Mouse (Mus musculus): Measurements from ENCODE around the gene Xirp1. TPM values are rescaled to one million over a fixed set of nuclear protein-coding genes. Genes with fewer than 3 reads are reported as not detected.

Gene Xirp1
- polyA plus RNA-seq, 1 experiment from 2014 or later, result 0.04 TPM

DNA sequence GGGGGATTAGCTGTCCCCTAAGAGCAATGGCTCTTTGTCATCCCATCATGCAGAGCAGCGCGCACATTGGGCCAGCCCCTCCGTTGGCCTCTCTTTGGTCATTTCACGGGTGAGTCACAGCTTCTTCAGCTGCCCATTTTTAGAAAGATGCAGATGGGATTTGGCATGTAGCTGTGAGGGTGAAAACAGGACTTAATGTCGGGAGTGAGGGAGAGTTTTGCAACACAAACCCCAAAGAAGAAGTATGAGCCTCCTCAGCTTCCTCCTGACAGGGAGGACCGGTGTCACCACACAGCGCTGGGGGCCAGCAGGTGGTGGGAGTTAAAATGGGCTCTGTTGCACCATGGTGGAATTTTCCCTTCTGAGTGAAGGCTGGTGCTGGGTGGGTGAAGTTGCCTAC is 19.7 kb upstream of the Xirp1 start:
- no peak for ATAC-seq (ENCODE audit: low FRiP score)
- Histone ChIP-seq H3K4me3 (replicated peaks) (no peak overlapping the region), H3K27me3 (no peaks in the 10 kb centered on the region), H3K27ac (no peak overlapping the region), H3K9ac (no peak overlapping the region), H3K4me1 (no peaks in the 10 kb centered on the region), H3K4me2 (no peak overlapping the region), H3K36me3 (replicated peaks) (no peaks in the 10 kb centered on the region), H3K9me3 (peaks cover 3% of the 10 kb centered on the region; the same call in 1 of the 2 replicates)
- 86% methylated on average over 7 of the region's 7 CpGs for WGBS

DNA sequence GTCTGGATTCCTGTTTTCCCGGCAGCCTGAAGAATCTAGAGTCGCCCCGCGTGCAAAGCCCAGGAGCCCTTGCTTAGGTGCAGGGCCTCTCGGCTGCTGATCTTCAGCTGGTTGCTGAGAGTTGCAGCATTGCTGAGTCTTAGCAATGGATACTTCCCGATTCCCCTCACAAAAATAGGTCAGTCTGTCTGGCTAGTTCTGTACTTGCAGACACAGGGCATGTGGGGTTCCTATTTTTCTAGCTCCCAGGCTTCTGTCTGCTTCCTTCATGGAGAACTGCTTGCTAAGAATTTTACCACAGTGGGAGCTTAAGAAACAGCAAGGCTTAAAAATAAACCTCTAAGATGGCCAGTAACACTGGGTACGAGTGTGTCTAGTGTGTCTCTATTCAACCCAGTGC is 14.0 kb upstream of the Xirp1 start:
- no peaks in the 10 kb centered on the region for H3K4me1 ChIP-seq
- peaks cover 3% of the 10 kb centered on the region; the same call in 1 of the 2 replicates for H3K9me3 ChIP-seq
- no peak overlapping the region for H3K4me3 ChIP-seq (replicated peaks)
- no peak overlapping the region for H3K4me2 ChIP-seq
- H3K9ac ChIP-seq, result no peak overlapping the region
- no peaks in the 10 kb centered on the region for H3K36me3 ChIP-seq (replicated peaks)
- WGBS, result 89% methylated on average over 7 of the region's 7 CpGs
- ATAC-seq (ENCODE audit: low FRiP score), result no peak
- H3K27me3 ChIP-seq, result no peaks in the 10 kb centered on the region
- H3K27ac ChIP-seq, result no peak overlapping the region

DNA sequence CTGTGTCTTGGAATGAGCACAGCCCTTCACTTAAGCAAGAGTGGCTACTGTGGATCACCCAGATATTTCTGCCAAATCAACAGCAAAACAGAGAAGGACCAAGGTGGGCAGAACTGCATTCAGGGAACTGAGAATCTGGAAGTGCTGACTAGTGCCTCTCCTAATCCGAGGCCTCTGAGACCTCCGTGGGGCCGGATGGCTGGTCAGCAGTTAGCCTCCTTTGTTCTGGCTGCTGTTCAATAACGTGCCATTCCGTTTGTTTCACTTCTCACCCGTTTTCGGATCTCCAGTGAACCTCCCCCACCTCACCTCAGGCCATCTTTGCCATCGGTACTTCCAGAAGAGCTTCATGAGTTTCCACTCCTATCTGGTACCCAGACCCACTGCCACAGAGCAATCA is 11.0 kb upstream of the Xirp1 start:
- no peaks in the 10 kb centered on the region for H3K27me3 ChIP-seq

DNA sequence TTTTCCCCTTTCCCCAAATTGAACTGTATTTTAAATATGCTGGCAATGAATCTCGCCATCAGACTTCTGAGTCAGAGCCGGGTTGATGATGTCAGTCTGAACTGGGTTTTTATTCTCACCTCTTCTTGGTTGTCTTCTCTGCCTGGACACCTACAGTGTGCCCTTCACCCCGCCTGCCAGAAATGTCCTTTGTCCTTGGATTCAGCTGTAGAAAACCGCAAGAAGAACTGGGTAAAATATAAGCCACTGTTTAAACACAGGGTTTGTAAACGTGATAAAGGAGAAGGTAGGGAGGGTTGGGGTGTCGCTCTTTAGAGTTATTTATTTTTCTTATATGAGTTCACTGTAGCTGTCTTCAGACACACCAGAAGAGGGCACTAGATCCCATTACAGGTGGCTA is 9.3 kb upstream of the Xirp1 start:
- Histone ChIP-seq H3K27me3 (no peaks in the 10 kb centered on the region), H3K9me3 (no peaks in the 10 kb centered on the region), H3K4me2 (no peak overlapping the region), H3K4me1 (no peaks in the 10 kb centered on the region), H3K27ac (no peak overlapping the region), H3K9ac (no peak overlapping the region), H3K4me3 (replicated peaks) (no peak overlapping the region), H3K36me3 (replicated peaks) (no peaks in the 10 kb centered on the region)
- 89% methylated on average over 6 of the region's 6 CpGs for WGBS
- ATAC-seq (ENCODE audit: low FRiP score), result no peak

More for the DNA sequence above, 11.0 kb upstream of the Xirp1 start:
- H3K4me3 ChIP-seq (replicated peaks), result no peak overlapping the region
- no peak overlapping the region for H3K4me2 ChIP-seq
- no peaks in the 10 kb centered on the region for H3K4me1 ChIP-seq
- ATAC-seq (ENCODE audit: low FRiP score), result no peak
- 78% methylated on average over 8 of the region's 8 CpGs for WGBS
- H3K27ac ChIP-seq, result no peak overlapping the region
- no peaks in the 10 kb centered on the region for H3K9me3 ChIP-seq
- no peak overlapping the region for H3K9ac ChIP-seq
- H3K36me3 ChIP-seq (replicated peaks), result no peaks in the 10 kb centered on the region

DNA sequence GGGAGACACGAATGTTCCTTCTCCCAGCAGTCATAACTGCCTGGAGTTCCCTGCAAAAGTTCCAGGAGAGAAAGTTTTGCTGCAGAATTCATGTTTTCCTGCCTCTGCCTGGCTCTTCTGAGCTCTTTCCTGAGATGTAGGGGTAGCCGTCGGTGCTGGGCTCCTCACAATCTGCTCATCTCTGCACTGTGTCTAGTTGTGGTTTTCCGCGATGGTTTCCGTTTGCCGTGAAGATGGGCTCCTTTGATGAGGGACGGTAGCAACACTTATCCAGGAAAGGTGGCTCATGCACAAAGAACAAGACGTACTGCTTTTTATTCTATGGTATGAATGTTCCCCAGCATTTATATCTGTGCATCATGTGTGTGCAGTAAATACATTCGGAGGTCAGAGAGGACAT is 7.0 kb upstream of the Xirp1 start:
- 0 out of 2 replicates have a peak, but pooled peaks cover 3% of the 10 kb centered on the region for H3K4me1 ChIP-seq
- no peak overlapping the region for H3K9ac ChIP-seq
- no peaks in the 10 kb centered on the region for H3K9me3 ChIP-seq
- no peaks in the 10 kb centered on the region for H3K36me3 ChIP-seq (replicated peaks)
- no peak overlapping the region for H3K4me3 ChIP-seq (replicated peaks)
- ATAC-seq (ENCODE audit: low FRiP score), result no peak
- H3K27me3 ChIP-seq, result 0 out of 2 replicates have a peak, but pooled peaks cover 8% of the 10 kb centered on the region
- no peak overlapping the region for H3K27ac ChIP-seq
- 89% methylated on average over 10 of the region's 10 CpGs for WGBS
- H3K4me2 ChIP-seq, result no peak overlapping the region

DNA sequence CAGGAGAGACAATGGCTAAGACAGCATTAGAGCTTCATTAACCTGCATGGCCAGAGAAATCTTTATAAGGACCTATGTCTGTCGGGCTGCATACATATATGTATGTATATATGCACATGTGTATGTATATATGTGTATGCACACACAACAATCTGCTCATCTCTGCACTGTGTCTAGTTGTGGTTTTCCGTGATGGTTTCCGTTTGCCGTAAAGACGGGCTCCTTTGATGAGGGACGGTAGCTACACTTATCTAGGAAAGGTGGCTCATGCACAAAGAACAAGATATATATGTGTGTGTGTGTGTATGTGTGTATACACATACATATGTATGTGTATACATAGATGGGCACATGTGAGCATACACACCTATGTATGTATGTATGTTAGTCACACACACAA is 6.5 kb upstream of the Xirp1 start:
- Histone ChIP-seq H3K9ac (no peak overlapping the region), H3K4me1 (0 out of 2 replicates have a peak, but pooled peaks cover 3% of the 10 kb centered on the region), H3K36me3 (replicated peaks) (no peaks in the 10 kb centered on the region), H3K4me3 (replicated peaks) (no peak overlapping the region), H3K27ac (no peak overlapping the region), H3K4me2 (no peak overlapping the region), H3K27me3 (0 out of 2 replicates have a peak, but pooled peaks cover 8% of the 10 kb centered on the region), H3K9me3 (no peaks in the 10 kb centered on the region)
- ATAC-seq (ENCODE audit: low FRiP score), result no peak
- WGBS, result 89% methylated on average over 6 of the region's 6 CpGs

DNA sequence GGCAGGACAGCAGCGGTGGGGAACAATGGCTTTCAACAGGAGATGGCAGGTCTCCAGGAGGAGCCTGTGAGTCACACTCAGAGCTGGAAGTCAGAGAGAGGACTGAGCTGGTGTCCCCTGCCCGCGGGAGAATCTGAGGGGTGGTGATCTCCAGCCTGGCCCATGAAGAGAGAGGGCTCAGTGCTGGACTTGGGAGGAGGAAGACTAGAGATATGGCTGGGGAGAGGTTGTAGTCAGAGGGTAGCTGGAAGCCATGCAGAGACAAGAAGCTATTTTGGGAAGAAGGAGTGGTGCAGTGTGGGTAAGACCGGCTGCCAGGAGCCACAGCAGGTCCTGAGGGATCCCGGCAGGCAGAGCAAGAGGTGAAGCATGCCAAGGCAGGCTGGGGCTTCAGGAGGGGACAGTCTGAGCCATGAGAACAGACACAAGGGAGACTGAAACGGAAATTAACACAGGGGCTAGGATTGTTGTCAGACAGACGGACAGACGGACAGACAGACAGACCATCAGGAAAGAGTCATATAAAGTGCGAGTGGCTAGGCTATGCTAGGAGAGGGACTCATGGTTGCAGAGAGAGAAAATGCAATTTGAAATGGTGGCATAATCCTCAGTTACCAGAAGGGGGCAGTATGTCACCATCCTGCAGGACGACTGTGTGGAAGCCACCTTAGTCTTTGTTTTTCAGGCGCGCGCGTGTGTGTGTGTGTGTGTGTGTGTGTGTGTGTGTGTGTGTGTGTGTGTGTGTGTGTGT is 4.2 kb upstream of the Xirp1 start:
- Histone ChIP-seq H3K36me3 (replicated peaks) (no peaks in the 10 kb centered on the region), H3K27me3 (0 out of 2 replicates have a peak, but pooled peaks cover 8% of the 10 kb centered on the region), H3K9ac (no peak overlapping the region), H3K4me2 (no peak overlapping the region), H3K4me3 (replicated peaks) (no peak overlapping the region), H3K27ac (no peak overlapping the region), H3K9me3 (no peaks in the 10 kb centered on the region), H3K4me1 (0 out of 2 replicates have a peak, but pooled peaks cover 3% of the 10 kb centered on the region)
- 21% methylated on average over 14 of the region's 14 CpGs for WGBS
- 0 out of 2 replicates have a peak, but pooled peaks have one; percentile 46 for ATAC-seq (ENCODE audit: low FRiP score)

DNA sequence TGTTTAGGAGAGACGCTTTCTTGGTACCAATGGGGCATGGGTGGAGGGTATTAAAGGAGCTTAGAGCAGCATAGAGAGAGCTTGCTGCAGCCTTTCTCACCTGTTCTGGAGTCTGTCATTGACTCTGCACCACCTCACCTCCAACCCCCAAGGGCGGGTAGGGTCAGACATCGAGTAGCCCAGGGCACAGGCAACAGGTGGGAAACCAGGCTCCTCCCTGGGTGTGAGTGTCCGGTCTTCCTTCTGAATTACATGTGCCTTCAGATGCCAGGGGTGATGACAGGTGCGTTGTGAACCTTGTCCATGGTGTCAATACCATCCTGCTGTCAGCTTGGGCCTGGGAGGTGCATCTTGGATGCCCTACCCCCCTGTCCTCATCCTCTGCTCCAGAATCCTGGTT is 1.2 kb upstream of the Xirp1 start:
- Histone ChIP-seq H3K9ac (no peak overlapping the region), H3K4me1 (0 out of 2 replicates have a peak, but pooled peaks cover 3% of the 10 kb centered on the region), H3K9me3 (no peaks in the 10 kb centered on the region), H3K27ac (no peak overlapping the region), H3K36me3 (replicated peaks) (no peaks in the 10 kb centered on the region), H3K27me3 (0 out of 2 replicates have a peak, but pooled peaks cover 8% of the 10 kb centered on the region), H3K4me2 (no peak overlapping the region), H3K4me3 (replicated peaks) (no peak overlapping the region)
- ATAC-seq (ENCODE audit: low FRiP score), result no peak
- WGBS, result 80% methylated on average over 5 of the region's 5 CpGs

DNA sequence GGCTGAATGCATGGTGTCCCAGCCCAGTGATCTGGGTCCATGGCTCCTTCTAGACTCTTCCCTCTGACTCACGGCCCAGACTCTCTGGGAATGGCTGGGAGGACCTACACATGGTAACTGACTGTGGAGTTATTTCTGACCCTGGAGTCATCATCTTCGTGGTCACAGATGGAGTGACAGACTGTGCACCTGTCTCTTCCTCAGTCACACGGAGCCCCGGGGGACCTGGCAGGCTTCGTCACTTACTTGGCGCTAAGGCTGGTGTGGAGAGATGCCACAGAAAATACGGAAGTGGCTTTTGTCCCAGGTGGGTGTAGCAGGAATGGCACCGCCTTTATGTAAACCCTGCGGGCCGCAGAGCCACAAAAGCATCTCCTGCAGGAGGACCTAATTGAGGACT is 773 bp upstream of the Xirp1 start:
- WGBS, result 75% methylated on average over 10 of the region's 10 CpGs
- H3K27me3 ChIP-seq, result 0 out of 2 replicates have a peak, but pooled peaks cover 8% of the 10 kb centered on the region
- H3K4me3 ChIP-seq (replicated peaks), result no peak overlapping the region
- H3K36me3 ChIP-seq (replicated peaks), result no peaks in the 10 kb centered on the region
- no peak for ATAC-seq (ENCODE audit: low FRiP score)
- no peak overlapping the region for H3K9ac ChIP-seq
- H3K4me2 ChIP-seq, result no peak overlapping the region
- 0 out of 2 replicates have a peak, but pooled peaks cover 3% of the 10 kb centered on the region for H3K4me1 ChIP-seq
- no peak overlapping the region for H3K27ac ChIP-seq
- no peaks in the 10 kb centered on the region for H3K9me3 ChIP-seq

DNA sequence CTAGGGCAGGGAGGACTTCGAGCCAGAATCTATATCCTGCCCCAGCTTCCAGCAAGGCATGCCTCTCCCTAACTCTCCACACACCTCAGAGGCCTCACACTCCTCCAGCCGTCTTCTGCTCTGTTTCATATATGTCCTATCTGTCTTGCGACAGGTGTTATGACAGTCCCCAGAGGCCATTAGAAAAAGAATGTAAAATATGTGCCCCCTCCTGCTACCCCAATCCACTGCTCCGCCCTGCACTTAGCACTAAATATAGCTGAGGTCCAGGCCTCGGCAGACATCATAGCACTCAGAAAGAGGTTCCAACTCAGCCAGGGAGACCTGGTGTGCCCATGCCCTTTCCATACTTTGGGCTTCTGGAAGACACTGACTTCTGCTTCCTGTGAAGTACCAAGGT is 2.2 kb downstream of the Xirp1 start:
- 83% methylated on average over 5 of the region's 5 CpGs for WGBS
- no peak overlapping the region for H3K27ac ChIP-seq
- no peak overlapping the region for H3K4me2 ChIP-seq
- no peaks in the 10 kb centered on the region for H3K36me3 ChIP-seq (replicated peaks)
- no peak for ATAC-seq (ENCODE audit: low FRiP score)
- no peak overlapping the region for H3K4me3 ChIP-seq (replicated peaks)
- no peaks in the 10 kb centered on the region for H3K4me1 ChIP-seq
- no peaks in the 10 kb centered on the region for H3K9me3 ChIP-seq
- H3K9ac ChIP-seq, result no peak overlapping the region
- H3K27me3 ChIP-seq, result no peaks in the 10 kb centered on the region

DNA sequence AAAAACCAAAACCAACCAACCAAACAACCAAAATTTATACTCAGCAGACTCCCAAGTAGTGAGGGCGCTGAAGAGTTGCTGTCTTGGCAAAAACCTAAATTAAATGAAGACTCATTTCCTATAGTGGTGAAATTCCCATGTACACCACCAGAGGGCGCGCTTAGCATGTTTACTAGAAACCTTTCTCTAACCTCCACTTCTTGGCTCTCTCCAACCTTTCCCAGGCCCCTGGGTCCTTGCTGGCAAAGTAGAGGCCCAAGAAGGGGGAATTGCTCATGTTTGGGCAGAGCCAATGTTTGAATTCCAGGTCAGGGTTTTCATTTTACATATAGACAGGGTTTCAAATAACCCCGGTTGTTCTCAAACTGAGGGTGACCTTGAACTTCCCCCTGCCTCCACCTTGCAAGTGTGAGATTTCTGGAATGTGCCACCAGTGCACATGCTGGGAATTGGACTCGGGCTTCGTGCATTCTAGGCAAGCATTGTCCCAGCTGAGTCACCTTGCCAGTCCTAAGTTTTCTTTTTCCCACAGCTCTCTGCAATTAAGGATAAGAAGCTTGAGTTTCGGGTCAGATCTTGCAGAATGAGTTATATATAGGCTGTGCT is 3.0 kb downstream of the Xirp1 start:
- no peak overlapping the region for H3K9ac ChIP-seq
- WGBS, result 45% methylated on average over 7 of the region's 7 CpGs
- no peak overlapping the region for H3K4me3 ChIP-seq (replicated peaks)

DNA sequence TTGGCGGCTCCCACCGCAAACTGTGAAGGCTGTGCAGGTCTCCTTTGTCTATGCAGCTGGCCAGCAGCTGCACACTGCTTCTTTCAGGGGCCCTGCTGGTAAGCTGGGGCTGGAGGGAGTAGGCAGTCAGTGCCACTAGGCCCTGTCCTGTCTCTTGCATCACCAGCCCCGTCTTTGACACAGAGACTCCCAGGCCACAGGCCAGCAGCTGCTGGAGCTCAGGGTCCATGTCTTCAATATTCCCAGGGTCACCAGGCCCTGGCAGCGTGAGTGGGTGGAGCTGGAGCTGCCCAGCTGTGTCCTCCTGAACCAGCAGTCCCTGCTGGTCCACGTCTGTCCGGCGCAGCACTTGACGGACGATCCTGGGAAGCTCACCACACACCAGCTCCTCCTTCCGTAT is 6.4 kb downstream of the Xirp1 start:
- Histone ChIP-seq H3K36me3 (replicated peaks) (no peaks in the 10 kb centered on the region), H3K9me3 (no peaks in the 10 kb centered on the region), H3K27me3 (peaks cover 20% of the 10 kb centered on the region; the same call in 1 of the 2 replicates), H3K9ac (no peak overlapping the region), H3K4me3 (replicated peaks) (no peak overlapping the region), H3K27ac (no peak overlapping the region), H3K4me1 (no peaks in the 10 kb centered on the region), H3K4me2 (no peak overlapping the region)
- 76% methylated on average over 10 of the region's 10 CpGs for WGBS
- no peak for ATAC-seq (ENCODE audit: low FRiP score)

More for the DNA sequence above, 3.0 kb downstream of the Xirp1 start:
- H3K27me3 ChIP-seq, result 0 out of 2 replicates have a peak, but pooled peaks cover 3% of the 10 kb centered on the region
- no peak overlapping the region for H3K4me2 ChIP-seq
- H3K9me3 ChIP-seq, result no peaks in the 10 kb centered on the region
- no peak for ATAC-seq (ENCODE audit: low FRiP score)
- no peaks in the 10 kb centered on the region for H3K4me1 ChIP-seq
- H3K36me3 ChIP-seq (replicated peaks), result no peaks in the 10 kb centered on the region
- H3K27ac ChIP-seq, result no peak overlapping the region
